Mouse (Mus musculus): ENCODE measurements at regions not wholly inside any gene's neighbourhood (a gene's known extent, or its start where the extent isn't known, plus 50 kb on each side); places are given as distances from the start of the nearest gene placed in this dataset.
"Not testable (repeated sequence)": the region's sequence is repeated elsewhere in the genome, so short reads cannot be mapped to it uniquely, and the experiment has no call there.

DNA sequence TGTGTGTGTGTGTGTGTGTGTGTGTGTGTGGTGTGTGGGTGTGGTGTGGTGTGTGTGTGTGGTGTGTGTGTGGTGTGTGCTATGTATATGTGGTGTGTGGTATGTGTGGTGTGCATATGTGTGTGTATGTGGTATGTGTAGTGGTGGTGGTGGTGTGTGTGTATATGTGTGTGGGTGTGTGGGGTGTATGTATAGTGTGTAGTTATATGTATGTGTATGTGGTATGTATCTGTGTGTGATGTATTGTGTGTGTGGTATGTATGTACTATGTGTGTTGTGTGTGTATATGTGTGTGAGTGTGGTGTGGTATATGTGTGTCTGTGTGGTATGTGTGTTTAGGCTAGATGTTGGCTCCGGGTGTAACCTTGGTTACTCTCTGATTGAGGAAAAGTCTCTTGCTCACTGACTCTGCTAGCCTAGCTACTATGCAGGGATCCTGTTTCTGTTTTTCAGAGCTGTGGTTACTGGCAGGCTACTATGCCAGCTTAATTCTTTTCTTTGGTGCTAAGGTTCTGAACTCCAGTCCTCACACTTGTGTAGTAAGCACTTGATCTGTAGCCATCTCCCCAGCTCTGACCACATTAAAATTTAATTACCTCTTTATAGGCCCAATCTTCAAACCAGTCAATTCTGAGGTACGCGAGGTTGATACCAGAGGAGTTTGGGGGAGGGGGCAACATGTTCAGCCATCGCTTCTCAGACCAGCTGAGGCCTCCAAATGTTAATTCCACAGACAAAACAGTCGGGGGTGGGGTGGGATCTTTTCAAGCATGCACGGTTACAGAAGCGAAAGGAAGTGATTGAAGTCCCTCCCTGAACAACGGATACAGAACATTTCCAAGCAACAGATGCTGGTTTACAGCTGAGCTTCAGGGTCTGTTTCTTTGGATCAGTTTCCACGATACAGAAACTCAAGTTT is 126.4 kb upstream of the Camk1g start:
- intact Hi-C loops (cut with DNase I) = no loop called here
- no peak for DNase-seq (ENCODE audit: low spot score in 2 of 2)

DNA sequence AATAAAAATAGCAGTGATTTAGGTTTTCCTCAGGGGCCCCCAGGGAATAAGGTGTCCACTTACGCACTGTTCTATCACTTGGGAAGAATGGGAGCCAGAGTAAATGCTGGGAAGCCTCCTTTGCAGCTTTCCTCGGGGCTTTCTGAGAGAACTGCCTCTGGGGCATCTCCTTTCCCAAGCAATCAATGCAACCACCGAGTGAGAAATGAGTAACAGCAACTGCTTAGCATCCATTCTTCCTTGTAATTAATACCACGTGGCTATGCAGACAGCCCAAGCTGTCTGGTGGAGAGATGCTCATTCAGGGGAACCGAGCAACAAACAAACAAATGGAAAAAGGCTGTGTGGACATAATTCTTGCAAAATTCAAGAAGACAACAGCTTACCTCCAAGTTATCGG is 117.9 kb upstream of the Camk1g start:
- DNase-seq (ENCODE audit: low spot score in 2 of 2) = no peak
- intact Hi-C loops (cut with DNase I) = no loop called here

DNA sequence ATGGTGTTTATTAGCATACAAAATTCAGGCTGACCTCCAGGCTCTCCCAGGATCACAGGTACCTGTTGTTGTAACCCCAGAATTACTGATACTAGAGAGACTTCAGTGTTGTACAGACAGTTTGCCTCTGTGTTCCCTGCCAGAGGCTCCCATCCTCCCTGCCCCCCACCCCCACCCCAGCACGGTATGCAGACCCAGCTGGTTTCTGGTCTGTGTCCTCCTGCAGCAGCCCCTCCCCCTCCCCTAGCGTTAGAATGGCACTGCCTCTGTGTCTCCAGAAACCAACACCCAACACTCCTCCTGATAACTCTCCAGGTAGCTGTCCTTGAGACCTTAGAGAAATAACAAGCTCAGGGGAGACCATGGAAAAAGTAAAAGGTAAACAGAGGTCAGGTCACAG is 116.6 kb upstream of the Camk1g start:
- DNase-seq (ENCODE audit: low spot score in 2 of 2); intact Hi-C loops (cut with DNase I): not testable (repeated sequence)

DNA sequence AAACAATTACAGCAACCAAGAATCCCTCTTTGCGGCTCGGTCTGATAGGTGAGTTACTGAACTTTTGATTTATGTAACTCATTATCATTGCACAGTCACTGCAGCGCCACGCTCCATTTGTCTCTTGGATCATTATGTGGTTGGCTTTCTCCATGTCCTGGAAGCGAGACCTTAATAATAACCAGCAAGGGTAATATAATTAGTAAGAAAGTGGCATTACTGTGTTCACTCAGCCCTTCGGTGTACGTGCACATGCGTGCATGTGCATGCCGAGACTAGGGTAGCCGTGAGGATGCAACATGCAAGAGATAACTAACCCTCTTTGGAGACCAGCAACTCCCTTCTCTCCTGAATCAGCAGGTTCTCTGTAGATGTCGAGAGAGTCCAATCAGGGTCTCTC is 114.9 kb upstream of the Camk1g start:
- no peak for DNase-seq (ENCODE audit: low spot score in 2 of 2)
- intact Hi-C loops (cut with DNase I) = no loop called here

DNA sequence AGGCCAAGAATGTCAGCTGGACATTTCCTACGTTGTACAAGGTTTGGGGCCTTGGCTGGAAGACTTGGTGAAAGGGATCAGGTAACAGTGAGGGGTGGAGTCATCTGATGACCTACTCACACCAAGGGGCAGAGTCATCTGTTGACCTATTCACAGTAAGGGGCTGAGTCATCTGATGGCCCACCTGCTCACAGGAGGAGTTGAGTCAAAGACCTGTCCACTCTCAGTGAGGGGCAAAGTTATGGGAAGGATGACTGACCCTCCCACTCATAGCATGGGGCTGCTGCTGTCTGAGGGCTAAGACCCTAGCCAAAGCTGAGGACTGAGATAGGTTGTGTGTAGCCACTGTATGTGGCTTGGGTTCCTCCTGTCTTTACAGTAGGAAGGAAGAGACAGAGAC is 107.2 kb upstream of the Camk1g start:
- intact Hi-C loops (cut with DNase I) = no loop called here
- no peak for DNase-seq (ENCODE audit: low spot score in 2 of 2)

DNA sequence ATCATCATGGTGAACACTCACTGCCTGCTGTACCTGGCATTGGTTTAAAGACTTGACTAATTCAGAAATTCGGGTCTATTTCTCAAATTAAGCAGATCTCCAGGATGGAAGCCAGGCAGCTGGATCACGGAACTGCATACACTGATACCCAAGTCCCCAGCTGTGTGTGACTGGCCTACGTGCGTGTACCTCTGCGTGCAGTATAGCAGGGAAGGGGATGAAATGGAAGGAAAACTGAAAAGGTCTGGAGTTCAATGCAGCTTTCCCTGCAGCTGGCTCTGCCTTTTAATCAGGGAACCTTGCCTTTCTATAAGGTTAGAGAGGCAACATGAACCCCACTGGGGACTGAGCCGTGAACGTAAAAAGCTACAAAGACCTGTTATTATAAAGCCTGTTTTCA is 106.7 kb upstream of the Camk1g start:
- intact Hi-C loops (cut with DNase I) = no loop called here
- no peak for DNase-seq (ENCODE audit: low spot score in 2 of 2)

DNA sequence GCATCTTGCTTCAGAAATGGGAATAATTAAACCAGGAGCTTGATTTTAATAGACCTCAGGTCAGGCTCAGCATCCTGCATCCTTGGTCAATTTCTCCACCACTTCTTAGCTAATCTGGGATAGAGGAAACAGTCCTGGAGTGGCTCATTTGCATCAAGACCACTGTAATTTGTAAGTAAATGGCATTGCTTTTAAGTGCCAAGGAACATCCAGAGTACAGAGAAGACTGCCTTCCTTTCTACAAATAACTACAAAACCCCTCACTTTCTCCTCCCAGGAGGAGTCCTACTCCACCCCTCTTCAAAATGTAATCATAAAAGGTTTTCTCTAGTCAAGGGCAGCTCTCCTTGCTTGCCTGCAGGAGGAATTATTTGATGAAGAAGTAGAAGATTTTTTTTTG is 96.2 kb upstream of the Camk1g start:
- no peak for DNase-seq (ENCODE audit: low spot score in 2 of 2)
- intact Hi-C loops (cut with DNase I) = no loop called here

DNA sequence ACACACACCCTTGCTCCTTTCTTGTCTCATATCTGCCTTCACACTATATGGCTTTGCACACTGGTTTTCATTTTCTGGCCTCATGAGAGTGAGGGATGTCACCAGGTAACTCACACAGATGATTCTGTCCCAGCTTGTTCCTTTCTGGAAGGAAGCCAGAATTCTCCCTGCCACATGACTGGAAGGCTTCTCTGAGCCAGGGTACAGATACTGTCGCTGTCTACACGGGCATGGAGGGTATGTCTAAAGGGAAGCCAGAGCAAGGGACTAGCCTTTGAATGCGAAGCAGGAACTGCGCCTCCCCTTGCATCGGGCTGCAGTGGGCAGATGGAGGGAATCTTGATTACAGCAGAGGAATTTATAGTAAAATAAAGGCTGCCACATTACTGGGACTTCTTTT is 89.6 kb upstream of the Camk1g start:
- no peak for DNase-seq (ENCODE audit: low spot score in 2 of 2)
- intact Hi-C loops (cut with DNase I) = no loop called here

DNA sequence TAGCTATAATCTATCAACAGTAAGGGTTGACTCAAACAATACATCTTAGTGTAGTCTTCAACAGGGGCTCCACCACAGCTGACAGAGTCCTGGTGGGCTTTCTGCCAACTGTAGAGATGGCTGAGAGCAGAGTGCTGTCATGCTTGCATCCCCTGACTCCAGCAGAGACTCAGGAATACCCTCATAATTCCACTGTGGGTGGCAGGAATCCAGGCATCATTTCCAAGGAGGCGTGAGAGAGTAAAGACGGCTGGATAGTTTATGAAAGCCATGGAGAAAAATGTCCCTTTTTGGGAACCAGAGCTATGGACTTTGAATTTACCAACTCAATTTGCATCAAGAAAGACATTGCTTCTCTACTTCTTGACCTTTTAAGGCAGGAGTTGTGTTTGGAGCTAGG is 87.8 kb upstream of the Camk1g start:
- no peak for DNase-seq (ENCODE audit: low spot score in 2 of 2)
- intact Hi-C loops (cut with DNase I) = no loop called here

DNA sequence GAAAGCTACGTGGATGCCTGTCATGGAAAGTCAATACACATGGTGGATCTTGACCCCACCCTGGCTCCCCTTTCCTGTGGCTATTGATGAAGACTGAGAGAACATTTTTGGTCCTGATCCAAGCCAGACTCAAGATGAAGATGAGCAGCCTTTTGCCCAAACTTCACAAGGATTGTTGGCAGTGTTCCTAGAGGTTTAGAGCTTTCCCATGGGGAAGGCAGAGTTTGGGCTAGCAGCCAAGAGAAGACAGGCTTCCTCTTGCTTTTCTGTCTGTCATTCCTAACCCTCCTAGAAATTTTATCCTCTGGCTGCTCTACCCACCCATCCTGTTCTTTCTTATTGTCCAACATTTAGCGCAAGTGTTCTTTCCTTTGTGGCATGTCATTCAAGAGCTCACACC is 83.6 kb upstream of the Camk1g start:
- DNase-seq (ENCODE audit: low spot score in 2 of 2) = no peak
- intact Hi-C loops (cut with DNase I) = no loop called here

DNA sequence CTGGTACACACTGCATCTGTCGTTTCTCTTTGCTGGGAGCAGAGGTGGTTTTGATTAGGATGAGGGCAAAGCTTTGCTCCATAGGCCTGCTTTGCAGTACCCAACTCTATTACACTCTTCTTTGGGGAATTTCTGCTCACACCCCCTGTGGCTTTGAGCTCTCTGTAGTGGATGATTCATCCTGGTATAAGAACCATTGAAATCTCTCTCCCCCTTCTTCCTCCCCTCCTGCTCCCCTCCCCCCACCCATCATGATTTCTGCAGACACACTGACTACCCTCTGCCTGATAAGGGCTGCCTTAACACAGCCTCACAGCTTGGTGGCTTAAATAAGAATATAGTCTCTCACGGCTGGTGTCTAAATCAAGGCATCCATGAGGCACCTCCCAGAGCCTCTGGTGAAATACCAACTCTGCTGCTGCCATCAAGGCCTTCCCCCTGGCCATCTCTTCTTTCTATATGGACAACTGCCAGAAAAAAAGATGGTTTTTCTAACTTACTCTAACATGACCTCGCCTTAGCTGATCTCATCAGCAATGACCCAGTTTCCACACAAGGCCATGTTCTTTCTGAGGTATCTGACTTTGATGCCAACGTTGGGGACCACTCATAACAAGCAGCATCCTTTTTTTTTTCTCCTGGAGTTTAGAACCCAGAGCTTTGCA is 81.5 kb upstream of the Camk1g start:
- intact Hi-C loops (cut with DNase I) = no loop called here
- no peak for DNase-seq (ENCODE audit: low spot score in 2 of 2)

DNA sequence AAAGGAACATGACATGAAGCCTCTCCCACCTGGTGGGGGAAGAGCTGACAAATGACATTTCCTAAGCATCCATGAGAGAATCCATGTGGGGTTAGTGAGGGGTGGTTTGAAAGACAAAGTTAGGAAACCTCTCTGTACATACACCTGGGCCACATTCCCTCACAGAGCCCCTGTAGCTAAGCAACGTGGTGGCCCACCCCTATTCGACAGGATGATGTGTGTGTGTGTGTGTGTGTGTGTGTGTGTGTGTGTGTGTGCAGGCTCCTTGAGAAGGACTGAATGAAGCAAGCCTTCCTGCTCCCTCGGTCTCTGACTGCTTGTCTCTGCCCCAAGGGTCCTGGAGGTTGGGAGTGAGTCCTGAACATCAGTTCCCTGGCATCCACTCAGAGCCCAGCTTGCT is 80.7 kb upstream of the Camk1g start:
- intact Hi-C loops (cut with DNase I) = no loop called here
- DNase-seq (ENCODE audit: low spot score in 2 of 2) = no peak

DNA sequence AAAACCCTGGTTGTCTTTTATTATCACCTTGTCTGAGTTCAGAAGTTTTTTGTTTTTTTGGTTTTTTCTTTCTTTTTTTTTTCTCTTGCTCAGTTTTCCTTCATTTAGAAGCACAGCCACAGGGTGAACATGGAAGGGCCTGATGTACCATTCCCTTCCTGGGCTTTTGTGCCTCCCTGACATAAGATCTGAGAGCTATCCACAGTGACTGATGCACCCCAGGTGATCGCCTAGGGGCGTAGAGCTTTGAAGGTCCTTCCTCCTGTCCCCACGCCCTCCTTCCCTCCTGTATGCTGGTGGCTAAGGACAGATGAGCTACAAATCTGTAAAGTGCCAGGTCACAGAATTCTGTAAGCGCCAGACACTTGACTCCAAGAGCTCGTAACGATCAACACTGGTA is 80.1 kb upstream of the Camk1g start:
- intact Hi-C loops (cut with DNase I) = no loop called here
- DNase-seq (ENCODE audit: low spot score in 2 of 2) = no peak

DNA sequence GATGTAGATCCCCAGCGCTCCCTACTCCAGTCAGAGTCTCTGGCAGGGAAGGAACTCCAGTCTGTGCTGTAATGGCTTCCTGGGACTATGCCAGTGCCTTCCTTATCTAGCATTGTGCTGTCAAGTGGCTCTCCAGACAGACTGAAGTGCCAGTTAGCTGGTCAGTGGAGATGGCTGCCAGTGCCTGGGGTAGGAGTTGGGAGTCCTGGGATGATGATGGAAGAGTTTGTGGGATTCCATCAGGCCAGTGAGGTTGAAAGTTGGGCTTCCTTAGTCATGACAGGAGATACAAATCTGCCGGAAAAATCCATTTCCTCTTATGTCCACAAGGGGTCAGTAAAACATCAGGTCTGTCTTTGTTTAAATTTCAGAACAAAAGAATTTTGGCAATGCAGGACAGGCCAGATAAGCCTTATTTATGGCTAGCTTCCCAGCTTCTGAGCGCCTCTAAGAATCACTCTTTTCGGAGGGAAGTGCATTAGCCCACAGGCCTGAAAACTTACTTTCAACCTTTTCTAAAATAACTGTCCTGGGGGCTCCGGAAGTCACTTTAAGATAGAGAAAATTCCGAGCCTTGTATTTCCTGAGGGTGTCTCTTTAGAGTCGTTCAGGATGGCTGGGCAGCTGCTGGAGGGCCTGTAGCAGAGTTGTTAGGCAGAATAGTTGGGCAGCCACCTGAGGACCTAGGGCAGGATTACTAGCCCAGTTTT is 79.5 kb upstream of the Camk1g start:
- intact Hi-C loops (cut with DNase I) = loop anchor here (5.0 to 10.0 kb wide), 3 partner anchors 138 to 1165 kb away; partner anchors contain the start of gene Plxna2
- DNase-seq (ENCODE audit: low spot score in 2 of 2) = peak; percentile 51 to 62

DNA sequence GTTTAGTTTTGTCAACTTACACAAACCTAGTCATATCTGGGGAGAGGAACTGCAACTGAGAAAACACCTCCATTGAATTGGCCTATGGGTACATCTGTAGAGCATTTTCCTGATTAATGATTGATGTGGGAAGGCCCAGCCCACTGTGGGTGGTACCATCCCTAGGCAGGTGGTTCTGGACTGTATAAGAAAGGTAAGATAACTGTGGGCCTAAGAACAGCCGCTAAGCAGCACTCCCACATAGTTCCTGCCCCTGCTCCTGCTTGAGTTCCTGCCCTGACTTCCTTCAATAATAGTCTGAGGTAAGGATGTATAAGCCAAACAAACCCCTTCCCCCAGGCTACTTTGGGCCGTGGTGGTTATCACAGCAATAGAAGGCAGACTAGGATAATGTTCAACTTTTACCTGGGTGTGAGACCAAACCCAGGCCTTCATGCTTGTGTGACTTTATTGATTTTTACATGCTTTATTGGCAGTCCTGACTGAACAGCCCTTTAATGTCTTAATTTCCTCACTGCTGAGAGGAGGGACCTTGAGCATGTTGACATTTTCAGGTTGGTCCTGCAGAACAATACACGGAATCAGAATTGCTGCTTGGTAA is 78.8 kb upstream of the Camk1g start:
- DNase-seq (ENCODE audit: low spot score in 2 of 2) = no peak
- intact Hi-C loops (cut with DNase I) = loop anchor here (5.0 to 10.0 kb wide), 3 partner anchors 138 to 1166 kb away; partner anchors contain the start of gene Plxna2

DNA sequence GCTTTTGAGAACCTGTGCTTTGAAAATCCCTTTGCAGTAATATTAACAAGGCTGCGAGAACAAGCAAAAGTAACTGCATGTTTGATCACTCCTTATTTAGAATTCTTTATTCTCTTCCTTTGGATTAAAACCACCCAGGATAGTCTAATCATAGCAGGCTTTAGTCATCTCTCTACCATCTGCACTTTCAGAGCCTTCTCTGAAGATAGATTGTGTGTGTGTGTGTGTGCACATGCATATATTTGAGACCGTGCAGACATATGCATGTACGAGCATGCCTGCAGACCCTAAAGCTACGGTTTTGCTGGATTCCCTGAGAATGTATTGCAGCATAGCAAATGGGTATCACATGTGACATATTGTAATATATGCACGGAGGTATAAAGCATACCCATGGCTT is 77.5 kb upstream of the Camk1g start:
- intact Hi-C loops (cut with DNase I) = loop anchor here (5.0 to 10.0 kb wide), 3 partner anchors 140 to 1167 kb away; partner anchors contain the start of gene Plxna2
- DNase-seq (ENCODE audit: low spot score in 2 of 2) = peak; percentile 25 to 70

DNA sequence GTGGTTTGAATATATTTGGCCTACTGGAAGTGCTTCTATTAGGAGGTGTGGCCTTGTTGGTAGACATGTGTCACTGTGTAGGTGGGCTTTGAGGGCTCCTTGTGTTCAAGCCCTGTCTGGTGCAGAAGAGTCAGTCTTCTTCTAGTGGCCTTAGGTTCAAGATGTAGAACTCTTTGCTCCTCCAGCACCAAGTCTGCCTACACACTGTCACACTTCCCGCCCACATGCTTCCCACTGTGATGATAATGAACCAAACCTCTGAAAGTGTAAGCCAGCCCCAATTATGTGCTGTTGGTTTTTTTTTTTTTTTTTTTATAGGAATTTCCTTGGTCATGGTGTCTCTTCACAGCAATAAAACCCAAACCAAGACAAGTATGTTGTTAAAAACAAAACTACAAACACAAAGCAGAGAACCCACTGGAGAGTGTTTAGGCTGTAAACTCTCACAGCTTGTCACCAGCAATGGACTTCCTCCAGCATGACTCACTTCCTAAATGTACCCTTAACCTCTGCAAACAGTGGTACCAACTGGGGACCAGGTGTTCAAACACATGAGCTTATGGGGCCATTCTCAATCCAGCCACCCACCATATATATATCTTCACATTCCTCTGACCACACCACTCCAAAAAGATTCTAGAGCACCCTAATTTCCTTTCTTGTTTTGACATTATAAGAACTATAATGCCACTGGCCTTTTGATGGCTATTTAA is 74.0 kb upstream of the Camk1g start:
- no peak for DNase-seq (ENCODE audit: low spot score in 2 of 2)
- intact Hi-C loops (cut with DNase I) = loop anchor here (10.0 kb wide), 2 partner anchors 251 to 1171 kb away; partner anchors contain the start of gene Plxna2

DNA sequence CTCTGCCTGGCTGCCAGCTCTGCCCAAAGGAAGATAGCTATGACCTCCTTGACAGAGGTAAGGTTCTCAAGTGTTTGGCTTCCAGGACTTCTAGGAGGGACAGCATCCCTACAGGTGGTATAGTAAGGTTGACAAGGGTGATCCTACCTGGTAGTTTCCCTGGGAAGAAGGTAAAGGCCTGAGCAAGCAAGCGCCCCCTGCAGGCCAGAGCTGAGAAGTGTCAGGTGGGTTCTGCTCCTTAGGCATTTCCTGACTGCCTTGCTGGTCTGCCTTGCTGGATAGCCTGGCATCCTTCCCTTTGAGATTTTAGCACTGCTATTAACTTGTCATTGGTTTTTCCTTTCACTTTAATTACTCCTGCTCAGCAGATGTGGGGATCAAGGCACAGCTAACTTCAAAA is 70.4 kb upstream of the Camk1g start:
- intact Hi-C loops (cut with DNase I) = loop anchor here (10.0 kb wide), 2 partner anchors 254 to 1174 kb away; partner anchors contain the start of gene Plxna2
- DNase-seq (ENCODE audit: low spot score in 2 of 2) = no peak

DNA sequence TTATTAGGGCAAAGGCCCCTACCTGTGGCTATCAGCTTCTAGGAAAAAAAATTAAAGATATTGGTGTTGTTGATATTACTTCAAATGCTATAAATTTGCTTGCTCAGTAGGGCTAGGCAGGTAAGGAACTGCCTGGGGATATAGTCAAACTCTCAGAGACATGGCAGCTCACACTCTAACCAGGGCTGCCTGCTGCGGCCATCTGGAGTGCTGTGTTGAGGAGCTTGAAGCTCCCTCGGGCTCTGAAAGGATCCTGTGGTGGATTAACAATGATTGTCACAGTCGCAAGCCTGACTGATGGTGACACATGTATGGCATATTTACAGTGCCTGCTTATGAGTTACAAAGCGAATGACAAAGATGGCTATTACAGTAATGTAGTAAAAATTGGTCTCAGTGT is 64.2 kb upstream of the Camk1g start:
- intact Hi-C loops (cut with DNase I) = no loop called here
- no peak for DNase-seq (ENCODE audit: low spot score in 2 of 2)

All from left cerebral cortex, postnatal 14 days (tissue).